Mouse (Mus musculus) embryonic fibroblast, embryonic 13.5 days (primary cell): Measurements from ENCODE around the gene Alkbh5.

Experiments used
- CTCF ChIP-seq: IDR thresholded peaks from 2 replicates; pipeline ENCODE4 v1.5.1; 2011; ENCODE audit warnings: mild to moderate bottlenecking, control low read depth, low read length, moderate library complexity, borderline replicate concordance; ENCODE audit not compliant: insufficient read depth
- POLR2A ChIP-seq: IDR thresholded peaks from 2 replicates; pipeline ENCODE4 v1.6.1; 2011; ENCODE audit warnings: low read depth, mild to moderate bottlenecking, control low read depth, low read length, moderate library complexity

GRCm38 (mm10) chr11:60548112-60548511, 11.9 kb downstream of the Alkbh5 start:
- no peak for TF ChIP-seq CTCF
- no peak for TF ChIP-seq POLR2A
